Mouse (Mus musculus) thymus, postnatal 0 days (tissue): ENCODE data around the gene Glrx2. TPM values are rescaled to one million over a fixed set of nuclear protein-coding genes. Genes with fewer than 3 reads are reported as not detected.
"Not testable (repeated sequence)": the region's sequence is repeated elsewhere in the genome, so short reads cannot be mapped to it uniquely, and the experiment has no call there.

ENCODE experiments used
- DNase-seq: peaks from one replicate; pipeline ENCODE4 v3.0.0-alpha.2; 2015; ENCODE audit warnings: low spot score
- polyA plus RNA-seq: library from polyadenylated mRNA; unstranded; fragments of >200 nt; fragmentation: Nextera tagmentation; extraction: Ambion mirVana; gene quantifications from 2 replicates; pipeline ENCODE4 v1.2.1, GENCODE M21; 2015

Glrx2 gene
- 114 and 125 TPM in 2 replicates for polyA plus RNA-seq

GRCm38 (mm10) chr1:143716038-143716437 lies at the start of gene Glrx2:
TSS of gene Glrx2 (plus strand) at chr1:143716338.
- not testable (repeated sequence) for DNase-seq

DNA sequence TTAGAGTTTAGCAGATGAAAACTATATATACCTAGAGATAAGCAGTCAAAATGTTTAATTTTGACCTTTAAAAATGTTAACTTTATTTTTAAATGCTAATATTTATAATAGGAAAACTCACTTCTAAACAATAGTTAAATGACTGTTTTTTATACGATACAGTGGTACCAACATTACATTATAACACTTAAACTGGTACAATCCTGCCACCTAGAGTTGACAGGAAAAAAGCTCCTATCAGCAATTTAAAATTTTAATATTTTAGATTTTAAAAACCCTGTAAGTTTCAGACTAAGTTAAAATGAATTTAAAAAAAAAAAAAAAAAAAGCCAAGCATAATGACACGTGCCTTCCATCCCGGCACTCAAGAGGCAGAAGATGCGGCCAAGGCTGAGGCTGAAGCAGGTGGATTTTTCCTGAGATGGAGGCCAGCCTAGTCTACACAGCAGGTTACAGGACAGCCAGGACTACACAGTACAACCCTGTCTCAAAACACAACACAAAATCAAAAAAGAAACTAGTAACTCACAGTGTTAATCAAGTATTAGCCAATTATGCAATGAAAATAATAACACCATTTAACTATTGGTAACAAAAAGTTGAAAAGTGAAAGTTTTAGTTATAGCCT lies 40.3 kb upstream of the Glrx2 start:
- DNase-seq, result no peak

GRCm38 (mm10) chr1:143681108-143681507 lies 35.0 kb upstream of the Glrx2 start:
- DNase-seq, result no peak

GRCm38 (mm10) chr1:143684849-143685248 lies 31.3 kb upstream of the Glrx2 start:
- DNase-seq, result no peak

- DNase-seq, result no peak
These were observed 14.4 kb upstream of the Glrx2 start for GRCm38 (mm10) chr1:143701736-143702135.

- DNase-seq, result no peak
These were observed 13.9 kb upstream of the Glrx2 start for GRCm38 (mm10) chr1:143702141-143702740.

GRCm38 (mm10) chr1:143702741-143703262 lies 13.3 kb upstream of the Glrx2 start, which contains the start of gene Cdc73:
TSS of gene Cdc73 (minus strand) at chr1:143702893.
- peak; percentile 93 for DNase-seq

DNA sequence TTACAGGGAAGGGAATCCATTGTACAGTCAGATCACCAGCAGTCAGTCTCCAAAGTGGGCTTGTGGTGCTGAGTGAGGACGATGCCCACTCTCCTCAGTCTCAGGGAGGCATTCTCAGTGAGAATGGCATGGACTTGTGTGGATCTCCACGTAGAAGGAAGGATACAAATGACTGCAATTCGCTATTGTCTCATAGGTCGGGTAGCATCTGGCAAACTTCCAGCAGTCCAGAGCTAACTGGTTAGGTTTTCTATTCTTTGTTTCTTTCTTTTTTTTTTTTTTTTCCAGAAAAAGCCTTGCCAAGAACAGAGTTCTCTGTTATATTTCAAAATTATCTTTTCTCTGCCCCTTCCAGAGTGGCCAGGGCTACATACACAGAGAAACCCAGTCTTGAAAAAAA lies 9.1 kb upstream of the Glrx2 start:
- DNase-seq, result no peak

DNA sequence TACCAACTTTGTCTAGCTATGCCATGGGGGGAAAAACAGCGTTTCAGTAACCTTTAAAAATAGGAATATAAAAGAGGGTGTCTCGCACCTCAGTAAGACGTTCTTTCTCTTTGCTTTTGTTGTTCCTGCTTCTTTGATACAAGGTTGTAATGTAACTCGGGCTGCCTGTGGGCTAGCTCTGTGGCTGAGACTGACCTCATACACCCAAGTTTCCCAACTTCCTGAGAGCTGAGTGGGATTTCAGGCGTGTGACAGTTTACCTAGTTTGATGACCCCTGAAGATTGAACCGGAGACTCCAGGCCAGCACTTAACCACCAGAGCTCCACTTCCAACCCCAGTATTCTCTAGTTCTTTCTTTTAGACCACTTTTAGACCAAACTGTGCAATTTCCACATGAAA lies 7.8 kb upstream of the Glrx2 start:
- no peak for DNase-seq

DNA sequence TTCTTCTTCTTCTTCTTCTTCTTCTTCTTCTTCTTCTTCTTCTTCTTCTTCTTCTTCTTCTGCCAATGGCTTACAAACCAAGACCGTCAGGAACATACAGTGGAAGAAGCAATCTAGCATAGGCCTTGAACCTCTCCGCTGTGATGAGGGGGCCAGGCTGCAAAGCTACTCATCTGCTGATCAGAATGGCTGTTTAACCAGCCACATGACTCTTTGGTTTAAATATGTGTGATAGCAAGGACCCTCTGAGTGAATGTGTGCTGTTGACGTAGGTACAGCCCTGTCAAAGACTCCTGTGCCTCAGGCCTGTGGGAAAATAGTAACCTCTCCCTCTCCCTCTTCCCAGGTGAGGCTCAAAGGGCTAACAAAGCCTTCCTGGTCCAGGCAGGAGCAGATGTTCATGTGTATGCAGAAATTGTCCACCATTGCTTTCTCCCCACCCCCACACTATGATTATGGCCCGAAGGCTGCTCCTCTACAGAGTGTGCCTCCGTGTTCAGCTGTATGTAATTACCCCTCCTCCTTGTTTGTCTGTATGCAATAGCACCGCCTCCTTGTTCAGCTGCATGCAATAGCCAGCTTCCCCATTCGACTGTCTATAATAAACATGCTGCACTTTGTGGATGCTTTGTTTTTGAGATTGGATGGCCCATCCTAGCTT lies 6.0 kb upstream of the Glrx2 start:
- DNase-seq, result no peak

DNA sequence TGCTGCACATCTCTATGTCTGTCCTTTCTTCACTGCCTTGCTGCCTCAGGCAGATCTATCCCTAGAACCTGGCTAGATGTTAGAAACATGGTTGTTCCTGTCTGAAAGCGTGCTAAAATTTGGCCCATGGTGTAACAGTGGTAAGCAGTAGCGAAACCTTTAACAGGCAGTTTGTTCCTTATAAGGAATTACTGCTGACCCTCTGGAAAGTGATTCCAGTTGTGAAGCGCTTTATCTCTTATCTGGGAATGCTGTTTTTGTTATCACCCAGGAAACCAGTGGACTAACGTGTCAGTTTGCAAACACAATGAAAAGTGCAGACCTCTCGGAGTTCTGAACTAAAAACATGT lies 5.5 kb upstream of the Glrx2 start:
- DNase-seq, result no peak

GRCm38 (mm10) chr1:143724456-143725064 lies 8.4 kb downstream of the Glrx2 start:
- no peak for DNase-seq

- DNase-seq, result no peak
These were observed 11.7 kb downstream of the Glrx2 start for GRCm38 (mm10) chr1:143727701-143728445.

- DNase-seq, result peak; percentile 65
These were observed 14.8 kb downstream of the Glrx2 start for GRCm38 (mm10) chr1:143730899-143731298.

DNA sequence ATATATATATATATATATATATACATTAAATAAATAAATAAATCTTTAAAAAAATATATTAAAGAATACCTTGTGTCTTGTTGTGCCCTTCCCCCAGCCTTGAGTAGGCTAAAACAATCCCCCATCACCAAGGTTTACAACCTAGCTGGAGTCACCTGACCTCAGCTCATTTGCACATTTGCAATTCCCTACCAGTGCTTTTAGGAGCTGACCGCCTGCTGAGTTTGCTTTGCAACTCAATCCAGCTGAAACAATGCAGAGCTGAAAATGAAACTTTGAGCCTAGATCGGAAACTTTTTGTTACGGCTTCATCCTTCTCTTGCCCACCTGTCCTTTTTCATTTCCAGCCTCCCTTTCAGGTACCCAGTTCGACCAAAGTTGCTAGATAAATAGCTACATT lies 15.6 kb downstream of the Glrx2 start:
- DNase-seq, result no peak

DNA sequence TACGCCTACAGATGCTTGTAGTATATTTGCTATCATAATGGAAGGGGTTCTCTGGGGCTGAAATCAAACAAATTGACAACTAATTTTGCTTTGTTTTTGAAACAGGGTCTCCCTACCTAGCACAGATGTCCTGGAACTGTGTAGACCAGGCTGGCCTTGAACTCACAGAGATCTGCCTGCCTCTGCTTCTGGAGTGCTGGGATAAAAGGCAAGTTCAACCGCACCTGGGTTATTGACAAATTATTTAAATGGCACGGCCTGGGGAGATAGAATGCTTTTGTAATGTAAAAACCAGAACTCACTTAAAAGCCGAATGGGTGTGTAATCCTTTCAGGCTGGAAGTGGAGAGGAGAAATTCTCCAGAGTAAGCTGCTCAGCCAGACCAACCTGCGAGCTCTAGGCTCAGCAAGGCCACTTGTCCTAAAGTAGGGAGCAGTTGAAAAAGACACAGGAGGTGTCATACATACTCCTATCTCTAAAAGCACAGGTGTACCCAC lies 17.8 kb downstream of the Glrx2 start:
- DNase-seq, result no peak

- no peak for DNase-seq
These were observed 22.7 kb downstream of the Glrx2 start for GRCm38 (mm10) chr1:143738811-143739210.

DNA sequence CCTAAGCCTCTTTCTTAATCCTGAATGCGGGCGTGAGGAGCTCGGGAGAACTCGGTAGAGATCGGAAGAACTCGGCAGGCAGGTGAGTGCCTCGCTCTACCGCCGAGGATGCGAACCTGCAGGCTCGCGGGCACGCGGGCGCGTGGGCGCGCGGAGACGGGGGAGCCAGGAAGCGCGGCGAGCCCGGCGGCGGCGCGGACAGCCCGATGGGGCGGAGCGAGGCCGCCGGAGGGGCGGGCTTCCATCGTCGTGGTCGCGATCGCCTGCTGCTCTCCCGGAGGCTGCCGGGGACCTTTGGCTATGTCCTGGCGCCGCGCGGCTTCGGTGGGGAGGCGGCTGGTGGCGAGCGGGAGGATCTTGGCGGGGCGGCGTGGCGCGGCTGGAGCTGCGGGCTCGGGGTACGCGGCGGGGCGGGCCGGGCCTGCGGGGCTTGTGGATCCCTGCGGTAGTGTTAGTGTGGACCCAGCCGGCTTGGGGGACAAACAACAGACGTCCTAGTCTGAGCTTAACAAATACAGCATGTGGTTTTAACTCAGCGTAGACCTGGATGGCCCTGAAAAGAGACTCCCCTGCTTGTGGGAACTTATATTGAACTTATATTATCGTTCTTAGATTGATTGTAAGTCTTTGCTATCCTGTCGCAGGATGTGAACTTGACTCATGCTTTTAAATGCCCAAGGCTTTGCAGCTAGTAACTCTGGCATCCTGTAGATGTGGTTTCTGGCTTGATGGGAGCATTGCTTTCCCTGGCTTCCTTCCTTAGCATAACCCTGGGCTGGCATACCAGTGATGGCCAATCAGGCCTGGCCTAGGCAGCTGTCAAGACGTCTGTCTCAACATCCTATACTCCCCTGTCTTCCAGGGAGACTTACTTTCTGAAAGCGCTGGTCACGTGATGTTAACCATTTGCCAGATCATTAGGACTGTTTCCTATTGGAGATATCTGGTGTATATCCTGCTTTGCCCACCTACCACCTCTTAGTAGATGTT lies 23.5 kb downstream of the Glrx2 start:
- DNase-seq, result peak; percentile 91

GRCm38 (mm10) chr1:143740581-143740980 lies 24.4 kb downstream of the Glrx2 start:
- DNase-seq, result no peak

DNA sequence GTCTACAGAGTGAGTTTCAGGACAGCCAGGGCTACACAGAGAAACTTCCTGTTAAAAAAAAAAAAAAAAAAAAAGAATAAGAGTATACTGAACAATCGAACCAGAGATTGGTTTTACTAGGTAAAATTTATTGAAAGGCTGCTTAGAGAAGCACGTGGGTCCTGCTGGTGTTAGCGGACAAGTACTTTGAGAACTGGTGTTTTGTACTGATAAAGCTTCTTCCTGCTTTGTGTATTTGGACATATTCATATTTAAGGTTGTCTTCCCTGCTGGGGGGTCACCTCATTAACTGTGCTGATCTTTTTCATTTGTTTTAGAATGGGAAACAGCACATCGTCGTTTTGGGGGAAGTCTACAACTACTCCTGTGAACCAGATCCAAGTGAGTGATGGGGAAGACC lies 25.2 kb downstream of the Glrx2 start:
- no peak for DNase-seq
